Mouse (Mus musculus) heart, postnatal 36 days (tissue): ENCODE data around the gene Pi4k2a. TPM values are rescaled to one million over a fixed set of nuclear protein-coding genes. Genes with fewer than 3 reads are reported as not detected.

ENCODE experiments used
- DNase-seq, 2 experiments: peaks; one replicate each; pipeline ENCODE4 v3.0.0; 2021 to 2022
- intact Hi-C: fragments of 180-260 bp; cut with DNase I; formaldehyde crosslinking; loops from one replicate; pipeline ENCODE4 v1.15.1; 2025
- total RNA-seq, 2 experiments: library from RNA; stranded (reverse); gene quantifications; 2 replicates each; pipeline ENCODE4 v1.2.3; 2021

Pi4k2a gene
- total RNA-seq, 2 experiments from 2014 or later, result 19.6 to 25.4 TPM

GRCm38 (mm10) chr19:42151990-42152389, 61.7 kb downstream of the Pi4k2a start:
- intact Hi-C loops, result loop anchor here (2.0 to 5.0 kb wide), 2 partner anchors 61 to 115 kb away; partner anchors contain the start of genes Ankrd2 and Pi4k2a
- peak; percentile 89 to 91 for DNase-seq

- DNase-seq, result no peak
- intact Hi-C loops, result no loop called here
Measured at GRCm38 (mm10) chr19:42157493-42158237, 67.4 kb downstream of the Pi4k2a start.

DNA sequence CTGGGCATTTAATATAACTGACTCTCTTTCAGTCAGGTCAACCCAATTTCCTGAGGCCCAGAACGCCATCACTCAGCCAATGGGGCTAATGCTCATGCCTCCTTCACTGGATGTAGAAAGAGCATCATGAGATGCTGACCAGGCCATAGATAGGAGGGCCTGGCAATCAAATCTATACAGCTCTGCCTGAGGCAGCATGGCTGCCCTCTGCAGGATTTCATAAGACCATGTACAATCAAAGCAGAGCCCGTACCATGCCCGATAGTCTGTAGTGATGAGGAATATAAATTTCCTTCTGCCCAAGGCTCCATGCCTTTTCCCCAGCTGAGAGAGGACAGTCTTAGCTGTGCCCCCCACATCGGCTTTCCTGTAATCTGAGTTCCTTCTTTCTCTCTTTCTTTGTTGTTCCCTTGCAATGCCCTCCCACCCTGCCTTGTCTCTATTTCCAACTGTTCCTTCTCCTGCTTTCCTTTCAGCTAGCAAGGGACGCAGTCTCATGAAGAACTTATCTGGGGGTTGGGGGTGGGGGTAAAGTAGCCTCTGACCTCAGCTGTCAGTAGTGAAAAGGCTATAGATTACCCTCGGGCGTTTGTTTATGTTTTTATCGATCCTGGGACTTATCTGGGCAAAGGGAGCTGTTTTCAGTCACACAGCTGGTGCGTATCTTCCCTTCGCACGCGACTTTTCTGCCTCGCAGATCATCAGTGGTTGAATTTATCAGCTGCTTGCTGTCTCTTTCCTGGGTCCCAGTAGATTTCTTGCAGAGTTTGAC, 68.2 kb downstream of the Pi4k2a start:
- DNase-seq, result no peak
- intact Hi-C loops, result no loop called here

DNA sequence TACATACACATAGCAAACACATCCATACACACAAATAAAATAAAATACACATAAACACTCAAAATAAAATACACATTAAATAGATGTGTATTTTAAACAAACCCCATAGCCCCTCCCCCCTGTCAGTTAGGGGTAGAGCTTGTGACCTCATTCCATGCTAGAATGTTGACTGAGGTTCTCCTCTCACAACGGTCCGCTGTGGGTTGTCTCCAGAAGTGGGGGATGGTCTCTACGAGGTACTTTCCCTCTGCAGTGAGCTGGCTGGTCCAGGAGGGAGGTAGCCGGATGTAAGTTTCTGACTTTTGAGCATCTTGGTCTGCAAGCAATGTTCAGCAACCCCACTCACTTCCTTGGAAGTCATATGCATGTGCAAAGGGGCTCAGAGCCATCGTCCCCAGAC, 73.5 kb downstream of the Pi4k2a start, which contains the start of gene Zfyve27:
Gene Zfyve27, plus strand, starts transcription at position 188 of the 400 bp plus-strand sequence.
- intact Hi-C loops, result no loop called here
- DNase-seq, result no peak

GRCm38 (mm10) chr19:42164188-42164587, 73.9 kb downstream of the Pi4k2a start:
- no peak for DNase-seq
- intact Hi-C loops, result no loop called here

- intact Hi-C loops, result loop anchor here (1.0 to 5.0 kb wide), 4 partner anchors 22 to 129 kb away; partner anchors contain the start of genes Ankrd2 and Pi4k2a
- DNase-seq, result peak; percentile 88 to 96
Measured at GRCm38 (mm10) chr19:42166130-42166529, 75.9 kb downstream of the Pi4k2a start.

GRCm38 (mm10) chr19:42166766-42167165, 76.5 kb downstream of the Pi4k2a start:
- no peak for DNase-seq
- intact Hi-C loops, result loop anchor here (1.0 to 5.0 kb wide), 4 partner anchors 22 to 129 kb away; partner anchors contain the start of genes Ankrd2 and Pi4k2a

DNA sequence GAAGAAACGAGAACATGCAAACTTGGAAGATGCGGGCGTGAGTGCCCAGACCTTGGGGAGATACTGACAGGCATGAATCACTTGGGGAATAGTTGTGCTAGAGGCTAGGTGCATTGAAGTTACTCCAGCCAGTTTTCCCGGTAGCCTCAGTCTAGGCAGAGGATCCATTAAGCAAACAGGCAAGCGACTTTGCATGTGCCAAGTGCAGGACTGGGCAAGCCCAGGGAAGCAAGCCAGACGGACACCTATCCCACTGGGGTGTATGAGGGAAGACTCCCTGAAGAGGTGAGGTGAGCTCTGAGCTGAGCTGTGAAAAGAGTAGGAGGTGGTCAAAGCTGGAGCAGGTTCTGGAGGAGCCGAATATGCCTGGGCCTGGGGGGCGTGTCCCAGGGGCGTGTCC, 77.2 kb downstream of the Pi4k2a start:
- intact Hi-C loops, result loop anchor here (5.0 kb wide), 3 partner anchors 35 to 130 kb away; partner anchors contain the start of genes Ankrd2 and Pi4k2a

GRCm38 (mm10) chr19:42169322-42169975, 79.2 kb downstream of the Pi4k2a start:
- intact Hi-C loops, result loop anchor here (5.0 kb wide), 3 partner anchors 37 to 132 kb away; partner anchors contain the start of genes Ankrd2 and Pi4k2a
- no peak for DNase-seq

More for the DNA sequence above, 77.2 kb downstream of the Pi4k2a start:
- DNase-seq, result no peak

DNA sequence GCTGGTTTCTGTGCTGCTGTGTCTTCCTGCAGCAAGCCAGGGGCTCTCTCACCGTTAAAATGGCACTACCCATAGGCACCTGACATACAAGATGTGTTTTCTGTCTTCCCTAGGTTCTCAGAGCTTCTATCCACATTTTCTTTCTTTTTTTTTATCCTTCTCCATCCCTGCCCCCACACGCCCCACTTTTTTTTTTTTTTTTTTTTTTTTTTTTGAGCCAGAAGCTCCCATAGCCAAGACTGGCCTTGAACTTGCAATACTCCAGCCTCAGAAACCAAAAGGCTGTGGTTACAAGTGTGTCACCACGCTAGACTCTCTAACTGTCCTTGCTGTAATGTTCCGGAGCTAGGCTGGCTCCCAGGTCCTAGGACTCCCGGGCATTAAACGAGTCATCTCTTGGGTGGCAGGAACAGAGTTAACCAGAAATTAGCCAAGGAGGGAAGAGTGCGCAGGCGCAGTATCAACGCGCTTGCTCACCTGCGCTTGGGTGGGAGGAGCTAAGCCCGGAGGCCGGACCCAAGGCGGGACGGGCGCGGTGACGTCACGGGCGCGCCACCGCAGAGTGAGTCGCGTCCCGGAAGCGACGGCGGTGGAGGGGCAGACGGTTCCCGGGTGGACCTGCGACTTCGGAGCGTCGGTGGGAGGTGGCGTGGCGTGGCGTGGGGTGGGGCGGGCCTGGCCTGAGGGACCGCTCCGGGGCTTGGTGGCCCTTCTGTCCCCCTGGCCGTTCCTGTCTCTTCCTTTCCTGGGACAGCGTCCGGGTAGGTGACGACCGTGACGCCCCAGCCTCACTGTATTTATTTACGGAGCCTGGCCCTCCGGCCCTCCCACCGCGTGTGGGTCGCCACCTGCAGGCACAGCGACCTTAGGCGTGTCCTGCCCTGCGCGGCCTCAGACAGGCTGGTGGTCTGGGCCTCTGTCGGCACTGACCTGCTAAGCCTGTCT, 80.0 kb downstream of the Pi4k2a start:
- intact Hi-C loops, result no loop called here
- peak; percentile 89 to 92 for DNase-seq

Other genes with a start within 250 kb of the Pi4k2a start
- gene Frat2, start 242.3 kb upstream of the Pi4k2a start, total RNA-seq, result 1 to 10 TPM; 5.0 to 7.7 TPM
- 10 to 100 TPM; 17.0 to 17.3 TPM for gene Rrp12, start 194.3 kb upstream of the Pi4k2a start, total RNA-seq
- 10 to 100 TPM; 91.8 to 93.2 TPM for gene Pgam1, start 178.5 kb upstream of the Pi4k2a start, total RNA-seq
- 10 to 100 TPM; 12.9 to 14.0 TPM for gene Exosc1, start 157.0 kb upstream of the Pi4k2a start, total RNA-seq
- gene Zdhhc16, start 157.0 kb upstream of the Pi4k2a start, total RNA-seq, result 10 to 100 TPM; 16.2 to 17.4 TPM
- gene Mms19, start 109.3 kb upstream of the Pi4k2a start, total RNA-seq, result 10 to 100 TPM; 17.3 to 18.0 TPM
- gene Ubtd1, start 108.7 kb upstream of the Pi4k2a start, total RNA-seq, result 10 to 100 TPM; 19.6 to 21.2 TPM
- gene Ankrd2, start 54.5 kb upstream of the Pi4k2a start, total RNA-seq, result under 1 TPM; 0.24 to 0.36 TPM
- 1 to 10 TPM; 1.4 to 1.7 TPM for gene Hoga1, start 44.9 kb upstream of the Pi4k2a start, total RNA-seq
- gene 4933411K16Rik, start 38.2 kb upstream of the Pi4k2a start, total RNA-seq, result not detected
- gene Morn4, start 4.1 kb upstream of the Pi4k2a start, total RNA-seq, result 1 to 10 TPM; 2.5 to 2.9 TPM
- gene Avpi1, start 38.6 kb downstream of the Pi4k2a start, total RNA-seq, result 10 to 100 TPM; 11.0 to 11.3 TPM
- gene Marveld1, start 56.9 kb downstream of the Pi4k2a start, total RNA-seq, result 10 to 100 TPM; 22.2 to 24.0 TPM
- 10 to 100 TPM; 25.6 to 25.8 TPM for gene Zfyve27, start 73.5 kb downstream of the Pi4k2a start, total RNA-seq
- gene Sfrp5, start 111.8 kb downstream of the Pi4k2a start, total RNA-seq, result 1 to 10 TPM; 5.1 to 5.3 TPM
- gene Golga7b, start 157.1 kb downstream of the Pi4k2a start, total RNA-seq, result under 1 TPM; 0.49 to 0.97 TPM